Mouse (Mus musculus) cortical plate, adult 2 months (tissue): ENCODE measurements at regions not wholly inside any gene's neighbourhood (a gene's known extent, or its start where the extent isn't known, plus 50 kb on each side); places are given as distances from the start of the nearest gene placed in this dataset.

Source experiments
- H3K27ac ChIP-seq: fragments of 200-500 bp; 2 replicates; pipeline ENCODE4 v1.5.1; 2012; ENCODE audit warnings: low read length, control low read depth, inconsistent platforms; ENCODE audit not compliant: insufficient read depth
- H3K4me1 ChIP-seq: fragments of 200-500 bp; 2 replicates; pipeline ENCODE4 v1.6.1; 2011; ENCODE audit warnings: low read length; ENCODE audit not compliant: control insufficient read depth, insufficient read depth
- H3K4me3 ChIP-seq: fragments of 200-500 bp; 2 replicates; pipeline ENCODE4 v1.5.1; 2011; ENCODE audit warnings: mild to moderate bottlenecking, low read length, control low read depth; ENCODE audit not compliant: insufficient read depth
- CTCF ChIP-seq: fragments of 200-500 bp; IDR thresholded peaks from 2 replicates; pipeline ENCODE4 v1.5.1; 2011; ENCODE audit warnings: mild to moderate bottlenecking, control low read depth, low read length; ENCODE audit not compliant: insufficient read depth; ENCODE audit errors: extremely low read depth
- POLR2A ChIP-seq: fragments of 200-500 bp; IDR thresholded peaks from 2 replicates; pipeline ENCODE4 v1.6.1; 2011; ENCODE audit warnings: mild to moderate bottlenecking, low read length, control low read depth; ENCODE audit not compliant: insufficient read depth; ENCODE audit errors: extremely low read depth

DNA sequence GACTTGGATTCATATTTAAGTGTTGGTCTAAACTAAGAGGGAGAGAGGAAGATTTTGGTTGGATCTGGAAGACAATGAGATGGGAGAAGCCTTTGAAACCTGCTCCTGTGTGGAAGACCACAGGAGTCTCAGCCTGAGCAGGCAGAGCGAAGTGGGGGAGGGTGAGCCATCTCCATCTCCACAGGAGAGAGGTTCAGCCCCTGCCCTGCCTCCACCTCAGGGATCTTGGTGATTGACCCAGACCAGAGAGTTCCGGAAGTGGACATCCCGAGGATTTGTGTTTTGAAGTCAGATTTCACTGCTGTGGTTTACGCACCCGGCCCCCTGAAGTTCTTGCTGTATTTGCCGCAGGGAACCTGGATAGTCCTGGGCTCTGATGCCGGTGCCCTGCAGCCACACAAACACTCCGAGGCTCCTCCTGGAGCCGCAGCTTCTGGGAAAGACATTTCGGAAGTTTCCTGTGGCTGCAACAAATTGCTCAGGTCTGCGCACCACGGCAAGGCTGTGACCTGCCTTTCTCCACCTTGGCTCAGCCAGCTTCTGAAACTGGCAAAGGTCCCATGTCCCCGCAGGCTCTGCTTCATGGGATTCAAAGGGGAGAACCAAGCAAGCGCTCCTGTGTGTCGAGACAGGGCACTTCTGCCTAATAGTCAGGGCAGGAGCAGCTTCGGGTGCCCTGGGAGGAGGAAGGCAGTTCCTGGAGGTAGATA, 186.8 kb upstream of the Bmper start:
- H3K4me1 ChIP-seq = no peaks in the 10 kb centered on the region
- no peak for TF ChIP-seq CTCF
- no peak for TF ChIP-seq POLR2A
- H3K27ac ChIP-seq = no peak overlapping the region
- H3K4me3 ChIP-seq = no peak overlapping the region

DNA sequence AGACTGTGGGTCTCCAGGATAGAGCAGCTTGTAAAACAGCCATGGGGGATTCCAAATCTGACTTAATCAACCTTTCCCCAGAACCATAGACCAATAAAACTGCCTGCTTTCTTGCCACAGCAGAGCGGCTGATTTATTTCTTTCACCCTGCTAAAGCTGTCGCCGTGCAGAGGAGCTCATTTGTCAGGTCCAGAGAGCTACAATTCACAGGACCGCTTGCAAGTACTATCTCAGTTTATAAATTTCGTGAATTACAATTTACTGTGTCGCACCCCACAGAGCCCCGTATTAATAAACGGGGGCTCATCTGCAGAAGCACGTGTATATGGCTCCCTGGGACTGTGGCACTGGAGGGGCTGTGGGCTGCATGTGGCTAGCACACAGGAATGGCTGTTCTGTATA, 185.4 kb upstream of the Bmper start:
- H3K4me1 ChIP-seq = no peaks in the 10 kb centered on the region
- H3K27ac ChIP-seq = no peak overlapping the region
- no peak overlapping the region for H3K4me3 ChIP-seq
- TF ChIP-seq POLR2A (no peak), CTCF (no peak)

DNA sequence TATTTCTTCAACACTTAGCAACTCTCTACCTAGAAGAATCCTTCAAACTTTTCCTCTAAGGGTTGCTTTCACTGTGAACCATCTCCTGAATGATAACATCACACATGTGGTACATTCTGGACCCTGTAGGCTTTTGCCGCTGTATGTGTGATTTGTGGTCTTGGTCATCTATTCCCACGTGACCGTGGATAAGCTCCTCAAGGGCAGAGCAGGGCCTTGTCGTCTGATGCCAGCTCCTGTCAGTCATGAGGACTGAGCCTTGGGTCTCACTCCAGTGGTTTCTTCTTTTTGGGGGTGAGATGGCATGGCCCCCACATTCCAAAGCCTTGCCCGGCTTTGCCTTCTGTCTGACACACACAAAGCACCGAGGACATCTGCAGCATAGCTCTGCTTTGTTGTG, 183.3 kb upstream of the Bmper start:
- no peak for TF ChIP-seq CTCF
- TF ChIP-seq POLR2A = no peak
- H3K4me1 ChIP-seq = no peaks in the 10 kb centered on the region
- no peak overlapping the region for H3K4me3 ChIP-seq

DNA sequence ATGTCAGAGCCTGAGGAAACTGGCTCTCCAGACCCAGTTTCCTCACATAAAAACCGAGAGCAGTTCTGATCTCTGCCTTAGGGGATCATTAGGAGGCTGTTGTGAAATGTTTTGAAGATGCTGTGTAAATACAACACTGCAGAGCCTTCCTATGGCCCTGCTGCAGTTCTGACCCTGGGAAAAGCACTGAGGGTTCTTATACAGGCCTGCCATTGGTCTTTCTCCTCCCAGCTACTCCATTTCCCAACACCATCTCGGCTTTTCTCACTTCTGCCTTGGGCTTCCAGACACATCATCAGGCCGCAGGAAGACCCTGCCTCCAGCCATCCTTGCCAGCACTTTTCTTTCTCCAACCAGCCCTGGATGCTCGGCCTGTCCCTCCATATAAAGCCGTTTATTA, 181.9 kb upstream of the Bmper start:
- H3K4me3 ChIP-seq = no peak overlapping the region
- no peak overlapping the region for H3K27ac ChIP-seq
- no peak for TF ChIP-seq POLR2A
- no peak for TF ChIP-seq CTCF
- no peaks in the 10 kb centered on the region for H3K4me1 ChIP-seq

More for the DNA sequence above, 183.3 kb upstream of the Bmper start:
- H3K27ac ChIP-seq = no peak overlapping the region

DNA sequence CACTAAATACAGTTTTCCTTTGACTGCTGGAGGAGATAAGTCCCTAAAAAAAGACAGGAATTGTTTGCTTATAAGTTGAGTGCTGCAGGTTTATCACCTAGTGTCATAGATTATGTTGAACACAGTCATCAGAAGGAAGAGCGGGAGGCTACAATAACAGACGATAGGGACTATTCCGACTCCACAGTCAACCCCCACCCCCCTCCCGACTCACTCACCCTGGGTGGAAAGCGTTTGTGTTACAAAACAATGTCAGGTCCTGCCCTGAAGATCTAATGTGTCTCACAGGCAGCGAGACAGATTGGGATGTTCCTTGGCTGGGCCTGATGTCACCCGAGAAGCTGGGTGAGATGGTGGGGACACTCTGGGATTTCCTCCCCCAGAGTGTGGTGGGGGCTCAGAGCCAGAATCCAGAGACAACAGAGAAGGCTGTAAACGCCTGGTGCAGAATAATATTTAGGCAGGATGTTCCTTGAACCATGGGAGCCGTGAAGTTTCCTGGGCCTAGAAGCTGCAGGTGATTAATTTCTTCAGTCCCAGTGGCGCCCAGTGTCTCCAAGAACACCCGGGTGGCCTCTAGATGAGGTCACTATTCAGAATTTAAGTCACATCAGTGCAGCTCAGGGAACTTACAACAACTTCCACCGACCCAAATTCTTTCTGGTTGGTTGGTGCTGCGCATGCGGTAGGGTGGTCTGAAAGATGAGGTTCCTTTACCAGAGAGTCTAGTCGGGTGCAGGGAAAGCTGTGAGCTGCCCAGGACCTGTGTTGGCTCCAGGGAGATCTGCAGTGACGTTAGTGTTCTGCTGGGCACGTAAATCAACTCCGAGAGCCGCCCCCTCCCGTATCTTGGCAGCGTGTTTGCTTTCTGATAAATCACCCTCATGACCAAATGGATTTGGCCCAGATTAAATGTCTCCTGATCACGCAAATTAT, 181.1 kb upstream of the Bmper start:
- TF ChIP-seq POLR2A (no peak), CTCF (no peak)
- Histone ChIP-seq H3K27ac (no peak overlapping the region), H3K4me1 (no peaks in the 10 kb centered on the region), H3K4me3 (no peak overlapping the region)

DNA sequence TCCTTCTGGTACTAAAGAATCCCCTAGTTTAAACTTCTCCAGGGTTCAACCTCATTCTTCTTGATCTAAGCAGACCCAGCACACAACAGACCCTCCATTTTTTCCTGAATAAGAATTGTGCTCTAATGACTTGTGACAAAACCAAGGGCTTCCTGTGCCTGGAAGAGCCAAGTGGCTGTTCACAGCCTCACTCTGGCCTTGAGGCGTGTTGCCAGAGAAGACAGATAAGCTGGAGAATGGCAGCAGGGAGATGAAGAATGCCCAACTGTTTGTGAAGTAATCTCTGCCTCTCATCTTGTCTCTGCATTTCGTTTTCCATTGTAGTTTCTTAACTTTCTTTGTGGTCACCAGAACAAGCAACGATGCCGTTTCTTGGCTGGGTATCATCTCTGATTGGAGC, 179.9 kb upstream of the Bmper start:
- Histone ChIP-seq H3K4me1 (no peaks in the 10 kb centered on the region), H3K4me3 (no peak overlapping the region), H3K27ac (no peak overlapping the region)
- no peak for TF ChIP-seq CTCF

DNA sequence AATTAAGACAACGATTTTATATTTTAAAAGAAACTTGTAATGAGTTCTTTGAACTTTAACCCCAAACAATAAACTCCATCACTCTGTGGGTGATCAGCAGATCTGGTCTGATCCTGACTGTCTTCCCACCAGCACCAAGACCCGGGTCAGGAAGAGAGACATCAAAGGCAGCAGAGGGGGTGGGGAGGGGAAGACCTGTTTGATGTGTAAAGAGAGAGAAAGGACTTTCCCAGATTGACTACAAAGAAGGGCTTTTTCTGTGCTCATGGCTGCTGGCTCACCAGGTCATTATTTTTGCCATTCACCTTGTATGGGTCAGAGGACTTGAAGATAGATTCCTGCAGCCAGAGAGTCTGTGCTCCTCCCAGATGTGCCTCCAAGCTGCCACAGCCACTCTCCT, 177.4 kb upstream of the Bmper start:
- no peaks in the 10 kb centered on the region for H3K4me1 ChIP-seq
- no peak for TF ChIP-seq CTCF
- TF ChIP-seq POLR2A = no peak
- no peak overlapping the region for H3K4me3 ChIP-seq
- H3K27ac ChIP-seq = no peak overlapping the region

DNA sequence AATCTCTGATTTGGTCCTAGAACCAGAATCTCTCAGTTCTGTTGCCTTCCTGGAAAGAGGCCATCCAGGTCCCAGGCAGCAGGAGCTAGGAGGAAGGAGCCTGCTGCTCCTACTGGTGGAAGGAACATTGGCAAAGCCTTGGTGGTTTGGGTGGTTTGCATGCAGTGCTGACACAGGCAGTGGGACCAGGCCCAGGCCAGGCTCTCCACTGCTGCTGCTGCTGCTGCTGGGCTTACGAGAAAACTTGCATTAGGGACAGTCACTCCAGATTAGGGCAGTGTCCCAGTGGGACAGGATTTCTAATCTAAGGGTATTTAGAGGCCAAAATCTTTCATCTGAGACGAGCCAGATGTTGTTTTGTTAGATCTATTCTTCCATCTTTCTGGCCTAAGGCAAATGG, 172.1 kb upstream of the Bmper start:
- no peaks in the 10 kb centered on the region for H3K4me1 ChIP-seq
- no peak overlapping the region for H3K27ac ChIP-seq
- no peak for TF ChIP-seq CTCF
- TF ChIP-seq POLR2A = no peak
- H3K4me3 ChIP-seq = no peak overlapping the region

DNA sequence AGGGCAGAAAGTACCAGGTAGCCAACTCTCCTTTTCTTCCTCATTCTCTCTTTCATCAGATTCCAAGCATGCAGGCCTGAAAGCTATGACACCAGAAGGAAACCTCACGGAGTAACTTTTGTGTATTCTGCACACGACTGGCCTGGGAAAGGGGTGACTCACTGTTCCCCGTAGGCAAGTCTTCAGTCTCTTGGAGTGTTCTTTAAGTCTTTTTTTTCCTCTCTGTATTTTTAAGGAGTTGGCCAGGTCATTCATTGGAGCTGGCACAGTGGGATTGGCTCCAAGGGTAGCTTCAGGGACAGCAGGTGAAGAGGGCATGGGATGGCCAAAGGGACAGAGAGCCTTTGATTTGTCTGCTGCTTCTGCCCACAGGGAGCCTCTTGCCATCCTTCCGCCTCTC, 163.3 kb upstream of the Bmper start:
- TF ChIP-seq POLR2A (no peak), CTCF (no peak)
- Histone ChIP-seq H3K4me3 (no peak overlapping the region), H3K27ac (no peak overlapping the region)

DNA sequence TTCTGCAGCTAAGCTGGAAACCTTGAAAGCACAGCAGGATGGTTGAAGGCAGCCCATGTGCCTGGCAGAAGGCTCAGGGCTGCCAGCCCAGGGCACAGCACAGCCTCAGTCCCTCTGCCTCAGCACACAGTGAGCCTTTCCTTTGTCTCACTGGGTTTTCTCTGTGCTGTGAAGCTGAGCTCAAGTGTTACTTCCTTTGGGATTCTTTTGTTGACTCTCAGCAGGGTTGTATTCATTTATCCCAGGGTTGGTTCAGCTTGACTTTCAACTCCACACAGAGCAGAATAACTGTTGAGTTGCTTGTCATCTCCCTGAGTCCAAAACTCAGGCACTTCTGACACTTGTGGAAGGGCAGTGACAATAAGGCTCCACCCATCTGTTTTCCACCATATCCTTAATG, 162.3 kb upstream of the Bmper start:
- Histone ChIP-seq H3K27ac (no peak overlapping the region), H3K4me1 (no peaks in the 10 kb centered on the region), H3K4me3 (no peak overlapping the region)
- TF ChIP-seq CTCF (no peak), POLR2A (no peak)

More for the DNA sequence above, 163.3 kb upstream of the Bmper start:
- no peaks in the 10 kb centered on the region for H3K4me1 ChIP-seq
